Mouse (Mus musculus): ENCODE results near the gene Pam16. TPM values are rescaled to one million over a fixed set of nuclear protein-coding genes. Genes with fewer than 3 reads are reported as not detected.
"Not testable (repeated sequence)": the region's sequence is repeated elsewhere in the genome, so short reads cannot be mapped to it uniquely, and the experiment has no call there.

Pam16 gene
- polyA plus RNA-seq, 1 experiment from 2014 or later = 91.2 TPM

DNA sequence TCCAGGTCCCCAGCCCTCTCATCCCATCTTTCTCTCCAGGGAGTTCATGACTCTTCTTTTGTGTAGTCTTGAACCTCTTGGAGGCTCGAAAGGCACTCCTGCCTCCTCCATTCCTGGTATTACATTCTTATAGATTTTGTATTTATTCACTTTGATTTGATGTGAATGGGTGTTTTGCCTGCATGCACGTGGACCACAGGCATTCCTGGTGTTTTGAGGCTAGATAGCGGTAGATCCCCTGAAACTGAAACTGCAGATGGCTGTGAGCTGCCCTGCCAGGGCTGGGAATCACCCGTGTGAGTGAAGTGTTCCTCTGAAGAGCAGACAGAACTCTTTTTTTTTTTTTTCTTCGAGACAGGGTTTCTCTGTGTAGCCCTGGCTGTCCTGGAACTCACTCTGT, 40.4 kb downstream of the Pam16 start:
- Histone ChIP-seq H3K27me3 (ENCODE audit: control insufficient read depth, insufficient read depth, low read length) (no peaks in the 10 kb centered on the region), H3K36me3 (ENCODE audit: control insufficient read depth, insufficient read depth) (no peaks in the 10 kb centered on the region), H3K27ac (ENCODE audit: low read length) (no peak overlapping the region), H3K4me2 (ENCODE audit: low read depth, low read length) (no peak overlapping the region), H3K4me1 (ENCODE audit: control insufficient read depth, insufficient read depth, low read length) (peaks cover 17% of the 10 kb centered on the region), H3K4me3 (ENCODE audit: low read length) (no peak overlapping the region), H3K9ac (ENCODE audit: low read length) (no peak overlapping the region), H3K9me3 (replicated peaks; ENCODE audit: control insufficient read depth, low read length) (no peaks in the 10 kb centered on the region)
- 67% methylated on average over 5 of the region's 5 CpGs for WGBS
- ATAC-seq (replicated peaks; ENCODE audit: extremely low read depth, insufficient read depth, low FRiP score) = no peak

GRCm38 (mm10) chr16:4583807-4584206, 41.0 kb downstream of the Pam16 start:
- peaks cover 17% of the 10 kb centered on the region for H3K4me1 ChIP-seq (ENCODE audit: control insufficient read depth, insufficient read depth, low read length)
- H3K9ac ChIP-seq (ENCODE audit: low read length) = no peak overlapping the region
- no peaks in the 10 kb centered on the region for H3K9me3 ChIP-seq (replicated peaks; ENCODE audit: control insufficient read depth, low read length)
- no peak overlapping the region for H3K27ac ChIP-seq (ENCODE audit: low read length)
- no peaks in the 10 kb centered on the region for H3K27me3 ChIP-seq (ENCODE audit: control insufficient read depth, insufficient read depth, low read length)
- WGBS = 69% methylated on average over 3 of the region's 3 CpGs
- no peak for ATAC-seq (replicated peaks; ENCODE audit: extremely low read depth, insufficient read depth, low FRiP score)
- H3K36me3 ChIP-seq (ENCODE audit: control insufficient read depth, insufficient read depth) = no peaks in the 10 kb centered on the region
- H3K4me2 ChIP-seq (ENCODE audit: low read depth, low read length) = no peak overlapping the region
- no peak overlapping the region for H3K4me3 ChIP-seq (ENCODE audit: low read length)

GRCm38 (mm10) chr16:4581179-4581578, 43.6 kb downstream of the Pam16 start:
- not testable (repeated sequence) for H3K36me3 ChIP-seq (ENCODE audit: control insufficient read depth, insufficient read depth); H3K4me1 ChIP-seq (ENCODE audit: control insufficient read depth, insufficient read depth, low read length); H3K27ac ChIP-seq (ENCODE audit: low read length); H3K4me2 ChIP-seq (ENCODE audit: low read depth, low read length); H3K9ac ChIP-seq (ENCODE audit: low read length); H3K9me3 ChIP-seq (replicated peaks; ENCODE audit: control insufficient read depth, low read length); ATAC-seq (replicated peaks; ENCODE audit: extremely low read depth, insufficient read depth, low FRiP score); H3K27me3 ChIP-seq (ENCODE audit: control insufficient read depth, insufficient read depth, low read length); H3K4me3 ChIP-seq (ENCODE audit: low read length)
- 82% methylated on average over 4 of the region's 4 CpGs for WGBS

- no peak overlapping the region for H3K4me3 ChIP-seq (ENCODE audit: low read length)
- no peak overlapping the region for H3K4me2 ChIP-seq (ENCODE audit: low read depth, low read length)
- no peaks in the 10 kb centered on the region for H3K9me3 ChIP-seq (replicated peaks; ENCODE audit: control insufficient read depth, low read length)
- ATAC-seq (replicated peaks; ENCODE audit: extremely low read depth, insufficient read depth, low FRiP score) = no peak
- no peaks in the 10 kb centered on the region for H3K36me3 ChIP-seq (ENCODE audit: control insufficient read depth, insufficient read depth)
- WGBS = 55% methylated on average over 7 of the region's 7 CpGs
- H3K27me3 ChIP-seq (ENCODE audit: control insufficient read depth, insufficient read depth, low read length) = no peaks in the 10 kb centered on the region
- H3K27ac ChIP-seq (ENCODE audit: low read length) = no peak overlapping the region
- H3K4me1 ChIP-seq (ENCODE audit: control insufficient read depth, insufficient read depth, low read length) = no peaks in the 10 kb centered on the region
- H3K9ac ChIP-seq (ENCODE audit: low read length) = no peak overlapping the region
Measured at GRCm38 (mm10) chr16:4578630-4579029, 46.2 kb downstream of the Pam16 start.

- ATAC-seq (replicated peaks; ENCODE audit: extremely low read depth, insufficient read depth, low FRiP score) = peak; percentile 32; the same call in 1 of the 2 replicates
- H3K4me2 ChIP-seq (ENCODE audit: low read depth, low read length) = no peak overlapping the region
Measured at GRCm38 (mm10) chr16:4576873-4577272, 47.9 kb downstream of the Pam16 start.

GRCm38 (mm10) chr16:4576038-4576437, 48.8 kb downstream of the Pam16 start:
- Histone ChIP-seq H3K9me3 (replicated peaks; ENCODE audit: control insufficient read depth, low read length) (no peaks in the 10 kb centered on the region), H3K27me3 (ENCODE audit: control insufficient read depth, insufficient read depth, low read length) (no peaks in the 10 kb centered on the region), H3K4me2 (ENCODE audit: low read depth, low read length) (no peak overlapping the region), H3K36me3 (ENCODE audit: control insufficient read depth, insufficient read depth) (no peaks in the 10 kb centered on the region), H3K4me1 (ENCODE audit: control insufficient read depth, insufficient read depth, low read length) (peaks cover 2% of the 10 kb centered on the region; the same call in 1 of the 2 replicates), H3K27ac (ENCODE audit: low read length) (no peak overlapping the region), H3K4me3 (ENCODE audit: low read length) (no peak overlapping the region), H3K9ac (ENCODE audit: low read length) (no peak overlapping the region)
- WGBS = 57% methylated on average over 2 of the region's 2 CpGs
- no peak for ATAC-seq (replicated peaks; ENCODE audit: extremely low read depth, insufficient read depth, low FRiP score)

More at GRCm38 (mm10) chr16:4576873-4577272, 47.9 kb downstream of the Pam16 start:
- Histone ChIP-seq H3K9me3 (replicated peaks; ENCODE audit: control insufficient read depth, low read length) (no peaks in the 10 kb centered on the region), H3K36me3 (ENCODE audit: control insufficient read depth, insufficient read depth) (no peaks in the 10 kb centered on the region), H3K27me3 (ENCODE audit: control insufficient read depth, insufficient read depth, low read length) (no peaks in the 10 kb centered on the region), H3K9ac (ENCODE audit: low read length) (no peak overlapping the region), H3K4me3 (ENCODE audit: low read length) (no peak overlapping the region), H3K4me1 (ENCODE audit: control insufficient read depth, insufficient read depth, low read length) (no peaks in the 10 kb centered on the region), H3K27ac (ENCODE audit: low read length) (no peak overlapping the region)
- WGBS = 34% methylated on average over 2 of the region's 2 CpGs

DNA sequence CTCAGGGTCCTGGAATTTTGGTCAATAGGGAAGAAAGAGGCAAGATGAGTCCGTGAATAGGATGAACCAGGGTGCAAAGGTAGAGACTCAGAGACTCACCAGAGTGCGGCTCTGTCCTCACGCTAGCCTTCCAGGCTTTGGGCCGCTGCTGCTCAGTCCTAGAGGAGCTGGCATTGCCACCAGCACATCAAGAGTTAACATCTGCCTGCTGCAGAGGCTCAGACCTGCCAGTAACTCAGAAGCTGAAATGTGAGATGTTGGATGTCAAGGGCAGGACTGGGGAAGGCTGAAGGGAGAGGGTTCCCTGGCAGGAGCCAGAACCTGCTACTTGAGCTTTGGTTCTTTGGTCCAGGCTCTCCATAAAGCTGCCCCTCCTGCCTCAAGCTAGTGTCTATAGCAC, 54.1 kb downstream of the Pam16 start:
- Histone ChIP-seq H3K27me3 (ENCODE audit: control insufficient read depth, insufficient read depth, low read length) (no peaks in the 10 kb centered on the region), H3K27ac (ENCODE audit: low read length) (no peak overlapping the region), H3K36me3 (ENCODE audit: control insufficient read depth, insufficient read depth) (no peaks in the 10 kb centered on the region), H3K9ac (ENCODE audit: low read length) (no peak overlapping the region; the same call in 1 of the 2 replicates), H3K4me1 (ENCODE audit: control insufficient read depth, insufficient read depth, low read length) (peaks cover 8% of the 10 kb centered on the region), H3K4me3 (ENCODE audit: low read length) (no peak overlapping the region), H3K9me3 (replicated peaks; ENCODE audit: control insufficient read depth, low read length) (no peaks in the 10 kb centered on the region), H3K4me2 (ENCODE audit: low read depth, low read length) (no peak overlapping the region)
- no peak for ATAC-seq (replicated peaks; ENCODE audit: extremely low read depth, insufficient read depth, low FRiP score)
- WGBS = 51% methylated on average over 4 of the region's 4 CpGs

GRCm38 (mm10) chr16:4567912-4568311, 56.9 kb downstream of the Pam16 start:
- Histone ChIP-seq H3K4me1 (ENCODE audit: control insufficient read depth, insufficient read depth, low read length) (peaks cover 8% of the 10 kb centered on the region), H3K4me2 (ENCODE audit: low read depth, low read length) (no peak overlapping the region), H3K9ac (ENCODE audit: low read length) (no peak overlapping the region), H3K27ac (ENCODE audit: low read length) (no peak overlapping the region), H3K9me3 (replicated peaks; ENCODE audit: control insufficient read depth, low read length) (no peaks in the 10 kb centered on the region), H3K27me3 (ENCODE audit: control insufficient read depth, insufficient read depth, low read length) (no peaks in the 10 kb centered on the region), H3K4me3 (ENCODE audit: low read length) (no peak overlapping the region), H3K36me3 (ENCODE audit: control insufficient read depth, insufficient read depth) (no peaks in the 10 kb centered on the region)
- ATAC-seq (replicated peaks; ENCODE audit: extremely low read depth, insufficient read depth, low FRiP score) = peak; percentile 71; the same call in 1 of the 2 replicates
- 16% methylated on average over 4 of the region's 4 CpGs for WGBS

All from heart, embryonic 16.5 days (tissue).